Mouse (Mus musculus) natural killer cell, adult 2 months (primary cell): ENCODE data around the gene Flnb.

Experiments
- DNase-seq, 2 experiments: peaks; one replicate each; pipeline ENCODE4 v3.0.0; 2022; ENCODE audit warnings: low spot score in 2 of 2

Flnb gene

DNA sequence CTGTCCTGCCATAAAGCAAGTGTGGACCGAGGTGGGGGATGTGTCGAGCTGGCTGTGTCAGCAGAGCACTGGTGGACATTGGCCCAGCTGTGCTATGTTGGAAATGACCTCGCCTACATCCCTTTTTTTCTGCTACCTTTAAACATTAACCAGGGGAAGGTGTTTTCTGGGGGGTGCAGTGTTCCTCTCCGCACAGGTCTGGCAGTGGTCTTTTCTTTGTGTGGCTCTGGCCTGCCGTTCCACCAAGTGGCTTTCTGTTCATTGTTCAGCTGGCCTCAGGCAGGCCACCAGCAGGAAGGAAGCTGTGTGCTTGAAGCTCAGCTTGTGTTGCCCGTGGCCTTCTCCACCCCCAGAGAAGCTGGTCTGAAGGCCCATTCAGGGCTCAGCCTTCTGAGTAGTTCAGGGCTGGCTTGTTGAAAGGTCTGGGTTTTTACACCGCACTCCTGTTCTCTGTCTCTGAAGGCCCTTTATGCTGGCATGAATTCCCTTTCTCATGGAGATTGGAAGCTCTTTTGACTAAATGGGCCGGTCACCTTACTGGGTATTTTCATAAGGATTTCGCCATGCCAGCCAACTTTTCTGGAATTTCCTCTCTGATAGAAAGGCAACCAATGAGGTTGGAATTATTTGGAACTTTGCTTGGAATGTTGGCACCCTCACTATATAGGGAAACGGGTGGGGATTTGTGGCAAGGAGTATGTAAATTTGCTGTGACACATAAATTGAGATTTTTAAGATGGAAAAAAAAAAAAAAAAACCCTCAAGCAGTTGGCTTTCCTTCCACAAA lies 8.6 kb downstream of the Flnb start:
- no peak for DNase-seq

DNA sequence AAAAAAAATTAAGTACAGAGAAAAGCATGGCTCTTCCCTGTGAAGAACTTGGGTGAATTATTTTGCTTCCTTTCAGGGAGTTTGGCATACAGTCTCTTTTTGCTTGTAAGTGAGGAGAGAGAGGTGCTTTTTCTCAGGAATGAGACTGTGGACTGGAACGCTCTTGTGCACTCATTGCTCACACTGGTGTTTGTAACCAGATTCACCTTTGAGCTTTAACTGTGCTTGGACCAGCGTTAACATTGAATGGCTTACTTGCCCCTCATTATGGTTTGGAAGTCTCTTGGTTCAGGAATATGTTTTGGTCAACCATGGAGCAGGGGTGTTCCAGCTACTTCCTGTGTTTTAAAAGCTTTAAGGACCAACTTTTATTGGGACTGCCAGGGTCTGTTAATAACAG lies 11.4 kb downstream of the Flnb start:
- DNase-seq: no peak

DNA sequence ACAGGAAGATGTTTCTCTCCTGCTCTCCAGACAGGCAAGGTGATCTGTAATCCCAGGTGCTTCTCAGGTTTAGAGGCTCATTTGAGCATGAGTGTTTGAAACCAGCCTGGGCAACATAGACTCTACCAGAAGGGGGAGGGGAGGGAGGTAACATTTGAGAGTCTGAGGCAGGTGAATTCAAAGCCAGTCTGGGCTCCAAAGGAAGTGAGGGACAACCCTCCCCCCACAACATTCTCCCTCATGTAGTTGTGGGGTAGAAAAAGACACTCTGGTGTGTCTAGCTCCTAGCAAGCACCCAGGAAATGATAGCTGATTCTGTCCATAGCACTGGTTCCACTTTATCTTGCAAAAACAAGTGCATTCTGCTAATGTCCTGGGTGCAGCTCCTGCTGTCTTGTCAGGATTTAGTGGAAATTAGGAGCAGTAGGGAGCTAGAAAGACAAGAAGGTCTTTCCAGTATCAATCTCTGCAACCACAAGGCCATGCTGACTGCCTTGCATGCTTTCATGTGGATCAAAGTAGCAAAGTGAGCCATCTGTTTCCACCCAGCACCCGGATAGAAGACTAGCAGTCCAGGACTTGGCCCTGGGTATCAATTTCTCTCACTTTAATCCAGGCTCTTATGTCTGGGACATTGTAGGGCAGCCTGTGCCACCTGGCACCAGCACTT lies 14.1 kb downstream of the Flnb start:
- no peak for DNase-seq

DNA sequence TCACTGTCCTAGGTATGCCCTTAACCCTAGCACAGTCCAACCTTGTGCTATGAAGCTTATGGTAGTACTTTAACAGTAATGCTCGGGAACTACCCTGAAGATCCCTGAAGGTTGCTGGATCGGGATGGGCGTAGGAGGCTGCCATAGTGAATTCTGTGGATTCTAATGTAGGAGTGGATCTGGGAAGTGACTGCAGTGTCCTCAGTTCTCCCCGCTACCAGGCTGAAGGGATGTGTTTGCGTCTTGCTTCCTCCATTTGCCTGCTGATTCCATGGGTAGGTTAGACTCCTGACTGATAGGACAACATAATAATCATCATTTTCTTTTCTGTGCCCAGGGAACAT lies 14.7 kb downstream of the Flnb start:
- no peak for DNase-seq

DNA sequence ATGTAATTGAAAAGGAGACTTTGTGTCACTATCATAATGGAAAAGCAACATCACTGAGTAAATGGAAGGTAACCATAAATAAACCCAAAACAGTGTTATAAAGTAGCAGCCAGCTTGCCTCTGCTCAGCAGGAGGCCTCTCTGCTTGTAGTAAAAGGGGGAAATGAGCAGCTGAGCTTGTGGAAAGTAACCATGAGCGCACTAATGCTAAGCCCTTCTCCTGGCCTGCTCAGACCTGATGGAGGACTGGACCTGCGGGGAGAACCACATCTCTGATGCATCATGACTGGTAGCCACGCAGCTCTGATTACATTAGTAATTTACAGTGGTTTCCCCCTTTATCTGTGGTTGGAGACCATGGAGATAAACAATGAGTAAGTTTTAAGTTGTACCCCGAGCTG lies 15.7 kb downstream of the Flnb start:
- DNase-seq: no peak

DNA sequence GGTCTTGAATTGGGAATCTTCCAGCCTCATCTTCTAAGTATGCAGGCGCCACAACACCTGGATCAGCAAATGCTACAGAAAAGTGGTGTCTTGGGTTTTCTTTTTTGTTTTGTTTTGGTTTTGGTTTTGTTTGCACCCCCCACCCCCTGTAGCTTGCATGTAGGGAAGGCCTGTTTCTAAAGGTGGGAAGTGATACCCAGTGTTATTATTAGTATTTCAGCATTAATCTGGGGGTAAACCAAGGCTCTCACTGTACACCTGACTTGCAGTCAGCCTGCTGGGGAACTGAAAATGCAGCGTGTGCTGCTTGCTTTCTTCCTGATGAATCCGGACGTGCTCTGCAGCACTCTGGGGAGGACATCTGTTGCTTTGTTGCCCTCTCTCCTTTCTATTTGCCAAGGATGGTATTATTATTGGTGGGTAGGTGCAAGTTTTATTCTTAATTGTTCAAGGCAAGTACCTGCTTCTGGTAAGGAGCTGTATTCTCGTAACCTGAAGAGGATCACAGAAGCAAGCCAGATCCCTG lies 20.9 kb downstream of the Flnb start:
- no peak for DNase-seq

DNA sequence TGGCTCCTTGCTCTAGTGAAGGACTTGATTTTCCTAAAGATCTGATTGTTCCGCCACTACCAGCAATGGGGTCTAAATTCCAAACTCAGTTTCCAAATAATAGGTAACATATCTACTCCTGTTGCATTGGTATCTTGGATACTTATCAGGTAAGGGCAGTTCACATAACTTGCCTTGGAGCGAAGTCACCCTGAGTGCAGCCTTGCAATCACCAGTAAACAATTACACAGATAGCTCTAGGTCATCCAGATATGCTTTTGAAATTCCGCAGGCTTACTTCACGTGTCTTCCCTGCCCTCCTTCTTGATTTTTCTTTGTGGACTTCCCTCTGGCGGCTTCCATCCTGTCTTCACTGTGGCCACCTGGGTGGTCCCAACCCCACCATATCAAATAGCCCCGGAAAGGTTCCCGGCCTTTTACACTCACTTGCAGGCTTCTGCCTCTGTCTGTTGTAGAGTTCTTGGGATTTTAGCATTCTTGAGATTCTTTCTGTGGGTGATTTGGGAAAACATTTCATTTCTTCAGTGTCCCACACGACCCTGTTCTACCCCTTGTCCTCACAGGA lies 22.3 kb downstream of the Flnb start:
- no peak for DNase-seq

DNA sequence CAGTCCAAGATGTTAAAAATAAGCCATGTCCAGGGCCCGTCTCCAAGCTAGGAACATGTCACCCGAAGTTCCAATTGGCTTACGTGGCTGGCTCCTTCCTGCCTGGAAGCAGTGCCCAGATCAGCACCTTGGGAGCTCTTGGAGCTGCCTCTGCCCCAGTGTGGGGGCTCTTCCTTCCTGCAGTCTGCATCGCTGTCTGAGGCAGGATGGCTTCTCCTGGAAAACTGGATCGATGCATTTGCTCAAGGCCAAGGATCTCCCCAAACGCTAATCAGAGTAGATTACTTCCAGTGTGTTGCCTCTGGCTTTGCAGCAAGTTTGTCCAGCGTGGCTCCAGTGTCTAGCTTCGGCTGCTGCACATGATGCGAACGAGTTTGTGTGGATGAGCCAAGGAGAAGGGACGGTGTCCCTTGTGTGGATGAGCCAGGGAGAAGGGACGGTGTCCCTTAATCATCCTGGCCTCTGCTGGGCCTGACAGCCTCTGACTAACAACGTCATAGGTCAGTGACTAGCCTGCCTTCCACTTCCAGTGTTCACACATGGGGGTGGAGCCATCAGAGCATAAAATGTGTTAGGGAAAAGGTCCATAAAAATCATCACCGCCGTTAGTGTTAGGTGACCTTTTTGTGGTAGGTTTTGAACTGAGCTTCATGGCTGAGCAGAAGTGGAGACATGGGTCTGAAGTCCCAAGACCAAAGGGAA lies 25.0 kb downstream of the Flnb start:
- DNase-seq: no peak

DNA sequence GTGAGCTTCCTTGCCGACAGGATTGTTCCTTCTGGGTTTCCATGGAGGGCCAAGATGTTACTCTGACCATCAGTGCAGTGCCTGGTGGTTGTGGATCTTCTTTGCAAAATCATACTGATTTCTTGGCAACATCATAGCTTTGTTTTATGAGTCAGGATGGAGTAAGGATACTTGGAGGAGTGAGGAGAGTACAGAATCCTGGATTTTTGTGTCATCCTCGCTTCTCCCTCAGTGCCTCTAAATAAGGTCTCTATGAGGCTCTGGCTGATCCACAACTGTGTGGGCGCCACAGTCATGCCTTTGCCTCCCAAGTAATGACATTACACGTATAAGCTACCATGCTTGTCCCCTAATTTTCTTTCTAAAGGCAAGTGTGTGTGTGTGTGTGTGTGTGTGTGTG lies 28.9 kb downstream of the Flnb start:
- DNase-seq: no peak

DNA sequence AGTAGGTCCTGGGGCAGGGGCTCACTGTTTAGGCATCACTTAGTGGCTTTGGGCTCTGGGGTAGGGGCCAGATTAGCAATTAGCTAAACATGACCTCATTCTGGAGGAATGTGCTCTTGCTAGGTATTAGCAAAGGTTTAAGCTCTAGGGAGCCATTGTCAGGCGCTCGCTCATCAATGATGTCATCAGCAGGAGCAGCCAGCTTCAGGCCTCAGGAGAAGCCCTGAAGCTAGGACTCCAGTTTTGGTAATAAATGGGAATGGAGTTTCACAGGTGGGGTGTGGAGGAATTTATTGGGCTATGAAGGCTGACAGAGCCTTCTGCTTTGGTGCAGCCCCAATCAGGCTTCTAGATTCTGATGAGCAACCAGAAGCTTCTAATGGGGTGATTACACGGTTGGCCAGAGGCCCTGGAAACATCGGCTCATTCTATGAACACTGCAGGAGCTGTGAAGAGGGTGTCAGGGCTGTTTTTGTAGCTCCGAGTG lies 30.0 kb downstream of the Flnb start:
- DNase-seq: no peak

DNA sequence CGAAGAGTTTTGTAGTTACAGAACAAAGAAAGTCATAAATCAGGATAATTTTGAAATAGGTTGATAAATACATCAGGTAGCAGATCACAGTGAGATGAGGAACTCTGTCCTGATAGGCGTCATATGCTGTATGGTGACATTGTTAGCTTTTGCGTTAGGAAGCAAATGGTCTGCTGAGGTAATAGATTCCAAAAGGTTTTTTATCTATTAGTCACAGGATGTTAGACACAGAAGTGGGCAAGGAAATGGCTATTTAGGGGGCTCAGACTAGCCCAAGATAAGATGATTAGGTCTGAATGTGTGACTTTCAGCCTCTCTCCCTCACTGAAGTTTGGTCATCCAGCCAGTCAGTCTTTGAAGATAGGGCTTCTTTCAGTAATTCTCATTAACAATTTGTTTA lies 33.2 kb downstream of the Flnb start:
- no peak for DNase-seq

DNA sequence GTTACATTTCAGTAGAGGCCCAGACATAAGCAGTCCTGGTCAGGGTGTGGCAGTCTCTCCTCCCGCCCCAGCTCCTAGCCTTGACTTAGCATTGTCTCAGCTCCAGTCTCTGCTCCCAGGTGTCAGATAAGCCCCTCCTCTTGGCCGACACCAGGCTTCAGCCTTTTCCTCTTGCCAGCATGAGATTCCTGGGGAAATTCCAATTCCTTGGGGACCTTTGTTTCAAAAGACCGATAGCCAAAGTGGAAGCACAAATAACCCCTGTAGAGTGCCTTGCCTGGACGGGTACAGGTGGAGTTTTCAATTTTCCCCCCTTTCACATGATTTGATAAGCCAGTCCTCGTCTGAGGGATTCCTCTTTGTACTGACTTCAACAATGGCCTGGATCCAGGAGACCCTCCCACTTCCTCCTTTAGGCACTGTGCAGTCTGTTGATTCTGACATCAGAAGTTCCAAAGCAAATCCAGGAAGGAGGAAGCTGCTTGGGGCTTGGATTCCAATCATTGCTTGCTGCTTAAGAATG lies 33.8 kb downstream of the Flnb start:
- DNase-seq: no peak

DNA sequence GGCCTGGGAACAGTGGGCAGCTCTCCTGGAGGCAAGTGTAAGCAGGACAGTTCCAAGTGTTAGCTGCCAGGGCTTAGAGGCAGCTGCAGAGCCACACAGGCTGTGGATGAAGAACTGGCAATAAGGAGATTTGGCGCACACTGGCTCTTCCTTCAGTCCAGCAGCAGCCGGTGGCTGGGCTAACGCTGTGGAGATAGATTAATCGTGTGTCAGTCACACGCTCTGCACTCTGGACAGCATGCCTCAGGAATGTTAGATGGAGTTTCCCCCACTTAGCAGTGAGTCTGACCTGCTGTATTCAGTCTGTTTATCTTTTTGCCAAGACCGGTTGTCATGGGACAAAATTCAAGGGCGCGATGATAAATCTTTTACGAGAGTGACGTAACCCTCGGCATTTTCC lies 35.9 kb downstream of the Flnb start:
- DNase-seq: no peak

DNA sequence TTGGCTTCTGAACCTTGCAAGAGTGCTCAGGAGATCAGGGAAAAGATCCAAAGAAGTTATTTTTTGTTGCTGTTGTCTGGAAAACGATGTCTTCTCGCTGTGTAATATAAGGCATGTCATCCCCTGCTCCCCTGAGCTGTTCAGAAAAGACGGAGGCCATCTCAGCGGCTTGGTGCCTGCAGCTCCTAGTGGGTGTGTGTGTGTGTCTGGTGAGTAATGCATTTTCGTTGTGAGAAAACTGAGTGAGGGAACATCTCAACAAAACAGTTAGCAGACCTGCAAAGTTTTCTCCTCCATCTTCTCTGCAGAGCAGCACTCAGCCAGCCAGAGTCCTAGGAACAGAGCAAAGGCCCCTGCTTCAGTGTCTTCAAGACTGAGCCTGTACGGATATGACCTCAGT lies 36.6 kb downstream of the Flnb start:
- DNase-seq: no peak

DNA sequence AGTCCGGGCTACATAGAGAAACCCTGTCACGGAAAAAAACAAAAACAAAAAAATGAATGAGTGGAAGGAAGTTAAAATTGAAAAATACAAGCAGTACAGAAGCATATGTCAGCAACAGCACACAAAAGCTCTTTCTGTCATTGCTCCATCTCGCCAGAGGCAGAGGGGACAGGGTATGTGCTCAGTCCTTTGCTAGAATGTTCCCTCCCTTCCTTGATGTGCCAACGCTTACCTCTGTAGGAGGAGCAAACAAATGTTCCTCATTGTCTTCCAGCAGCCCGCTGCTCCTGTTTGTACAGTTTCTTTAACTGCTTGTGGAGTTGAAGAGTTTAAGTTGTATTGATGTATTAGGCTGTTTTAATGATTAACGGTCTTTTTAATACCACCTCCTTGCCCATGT lies 37.3 kb downstream of the Flnb start:
- DNase-seq: no peak

DNA sequence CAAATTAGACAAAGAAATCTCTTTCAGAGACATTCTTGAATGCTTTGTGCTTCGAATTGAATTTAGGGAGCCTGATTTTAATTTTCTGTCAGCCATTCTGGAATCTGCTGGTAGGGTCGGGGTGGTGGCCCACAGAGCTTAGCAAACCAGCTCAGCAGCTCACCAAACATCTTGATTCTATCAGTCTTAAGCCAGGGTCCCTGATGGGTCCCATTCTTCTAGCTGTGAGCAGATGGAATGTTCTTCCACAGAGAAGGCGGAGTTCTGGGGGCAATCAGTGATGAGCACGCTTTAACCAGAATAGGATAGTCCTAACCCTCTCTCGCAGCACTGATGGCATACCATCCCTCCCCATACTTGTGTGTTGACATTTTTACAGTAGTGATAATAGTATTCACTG lies 37.7 kb downstream of the Flnb start:
- no peak for DNase-seq

DNA sequence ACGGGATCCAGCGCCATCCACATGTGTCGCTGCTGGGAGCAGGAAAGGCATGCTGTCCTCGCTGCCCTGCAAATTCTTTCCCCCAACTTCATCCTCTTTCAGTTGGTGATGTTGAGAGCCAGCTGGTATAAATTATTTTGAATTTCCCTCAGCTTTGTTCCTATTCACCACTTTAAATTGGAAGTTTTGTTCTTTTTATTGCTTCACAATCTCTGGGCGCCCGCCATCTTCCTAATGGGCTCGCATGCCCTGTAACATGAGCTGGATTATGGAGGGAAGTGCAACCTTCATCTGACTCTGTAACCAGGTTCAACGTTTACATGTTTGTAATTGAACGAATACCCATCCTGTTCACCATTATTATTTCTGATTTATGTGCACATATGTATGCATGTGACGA lies 38.6 kb downstream of the Flnb start:
- DNase-seq: no peak

DNA sequence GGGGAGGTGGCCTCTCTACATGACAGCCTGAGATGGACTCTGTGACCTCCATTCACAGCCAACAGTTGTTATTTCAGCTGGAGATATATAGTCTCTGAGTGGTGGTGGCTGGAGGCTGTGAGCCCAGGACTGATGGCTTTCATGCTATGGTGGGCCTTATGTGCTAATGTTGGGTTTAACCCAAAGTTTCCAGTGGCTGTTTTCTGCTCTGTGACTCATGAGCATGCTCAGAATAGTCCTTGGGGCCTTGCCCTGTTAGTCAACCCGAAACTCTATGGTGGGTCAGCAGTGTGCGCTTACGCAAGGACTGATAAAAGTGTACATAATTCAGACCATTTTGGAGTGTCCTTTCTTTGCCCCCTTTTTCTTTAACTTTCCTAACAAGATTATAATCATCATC lies 40.1 kb downstream of the Flnb start:
- DNase-seq: no peak

DNA sequence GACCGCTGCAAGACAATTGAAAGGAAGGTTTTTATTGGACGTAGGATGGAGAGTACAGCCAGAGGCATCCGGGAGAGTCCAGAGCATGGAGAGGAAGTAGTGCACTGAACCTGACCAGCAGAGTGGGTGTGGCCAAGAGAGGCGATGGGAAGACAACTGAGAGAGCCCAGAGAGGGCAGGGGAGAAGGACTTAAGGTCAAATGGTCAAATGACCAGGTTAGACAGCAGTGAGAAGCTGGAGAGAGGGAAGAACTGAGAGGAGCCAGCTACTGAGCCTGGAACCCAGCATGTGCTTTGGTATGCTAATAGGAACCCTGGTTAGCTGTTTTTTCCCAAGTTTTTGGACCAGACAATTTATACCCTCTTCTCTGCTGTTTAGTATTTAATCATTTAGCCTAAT lies 40.7 kb downstream of the Flnb start:
- DNase-seq: no peak

DNA sequence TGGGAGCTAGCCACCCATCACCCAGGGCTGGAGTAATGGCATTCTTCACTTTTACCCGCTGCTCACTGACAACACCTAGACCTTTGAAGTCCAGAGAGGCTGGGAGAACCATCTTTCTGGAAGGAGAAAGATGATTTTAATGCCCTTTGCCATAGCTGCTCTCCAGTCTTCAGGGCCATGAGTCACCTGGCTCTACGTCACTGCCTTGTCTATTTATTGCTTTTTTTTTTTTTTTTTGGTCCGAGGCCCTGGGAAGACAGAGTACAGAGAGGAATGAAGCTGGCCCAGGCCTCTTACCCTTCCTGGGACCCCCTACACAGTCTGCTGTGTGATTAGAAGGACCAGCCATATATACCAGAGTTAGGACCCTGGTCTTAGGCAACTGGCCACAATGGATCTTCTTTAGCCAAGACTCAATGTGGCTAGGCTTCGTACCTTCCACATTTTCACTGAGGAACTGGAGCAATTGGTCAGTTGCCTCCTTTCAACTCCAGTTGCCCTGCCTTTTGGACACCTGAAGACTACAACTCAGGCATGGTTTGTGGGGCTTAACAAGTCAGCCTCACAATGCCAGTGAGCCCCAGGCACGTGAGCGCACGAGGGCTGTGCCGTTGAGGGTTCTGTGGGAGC lies 42.9 kb downstream of the Flnb start:
- no peak for DNase-seq

DNA sequence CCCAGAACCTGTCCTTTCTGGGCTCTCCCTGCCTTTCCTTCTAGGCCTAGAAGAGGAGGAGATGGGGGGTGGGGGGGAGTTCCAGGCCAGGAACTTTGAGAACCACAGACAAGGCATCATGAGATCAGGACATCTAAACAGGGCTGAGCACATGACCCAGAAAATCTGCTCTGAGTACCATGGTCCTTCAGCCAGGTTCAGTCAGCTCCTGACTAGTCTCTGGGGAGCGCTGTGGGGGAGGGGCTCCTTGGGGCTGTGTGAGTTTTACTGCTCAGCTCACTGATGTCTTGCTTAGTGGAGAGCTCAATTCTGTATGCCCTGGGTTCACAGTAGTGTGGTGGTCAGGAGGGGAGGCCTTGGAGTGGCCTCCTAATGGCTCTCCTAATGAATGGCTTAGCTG lies 43.5 kb downstream of the Flnb start:
- no peak for DNase-seq

DNA sequence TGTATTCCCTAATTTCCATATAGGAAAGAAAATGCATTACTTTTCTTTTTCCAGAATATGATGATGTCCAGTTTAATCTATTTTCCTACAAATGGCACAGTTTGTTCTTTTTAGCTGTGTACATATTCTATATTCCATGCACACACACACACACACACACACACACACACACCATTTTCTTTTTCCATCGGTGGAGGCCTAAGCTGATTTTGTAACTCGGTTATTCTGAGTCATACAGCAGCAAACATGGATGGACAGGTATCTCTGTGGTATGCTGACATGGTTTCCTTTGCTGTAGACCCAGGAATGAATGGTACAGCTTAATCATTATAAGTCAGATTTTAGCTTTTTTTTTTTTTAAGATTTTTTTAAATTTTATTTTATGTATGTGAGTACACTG lies 44.5 kb downstream of the Flnb start:
- no peak for DNase-seq
